Mouse (Mus musculus) kidney, embryonic 16.5 days (tissue): ENCODE measurements around the gene BC049352. TPM values are rescaled to one million over a fixed set of nuclear protein-coding genes. Genes with fewer than 3 reads are reported as not detected.

Experiments
- ATAC-seq: fragments of 200-750 bp; cut with Nextera tagmentation; 2 replicates; pipeline ENCODE4 v1.8.0; 2017; ENCODE audit warnings: moderate TSS enrichment; ENCODE audit not compliant: low FRiP score, low TSS enrichment
- H3K27ac ChIP-seq: fragments of 300-500 bp; sonication (generic); 2 replicates; pipeline ENCODE4 v1.5.1; 2014; ENCODE audit warnings: low read length
- H3K27me3 ChIP-seq: fragments of 300-500 bp; sonication (generic); 2 replicates; pipeline ENCODE4 v1.6.1; 2014; ENCODE audit warnings: low read length, control low read depth, mixed read lengths; ENCODE audit not compliant: insufficient read depth
- H3K36me3 ChIP-seq: fragments of 300-500 bp; sonication (generic); 2 replicates; pipeline ENCODE4 v1.6.1; 2014; ENCODE audit warnings: low read length, control low read depth, mixed read lengths; ENCODE audit not compliant: insufficient read depth
- H3K4me1 ChIP-seq: fragments of 300-500 bp; sonication (generic); 2 replicates; pipeline ENCODE4 v1.6.1; 2014; ENCODE audit warnings: low read length, control low read depth, mixed read lengths; ENCODE audit not compliant: insufficient read depth
- H3K4me2 ChIP-seq: fragments of 300-500 bp; sonication (generic); replicated peaks from 2 replicates; pipeline ENCODE4 v1.6.1; 2014; ENCODE audit warnings: low read depth, low read length
- H3K4me3 ChIP-seq: fragments of 300-500 bp; sonication (generic); 2 replicates; pipeline ENCODE4 v1.5.1; 2014; ENCODE audit warnings: mild to moderate bottlenecking, low read length
- H3K9ac ChIP-seq: fragments of 300-500 bp; sonication (generic); replicated peaks from 2 replicates; pipeline ENCODE4 v1.6.1; 2014; ENCODE audit warnings: low read length
- H3K9me3 ChIP-seq: fragments of 300-500 bp; sonication (generic); 2 replicates; pipeline ENCODE4 v1.6.1; 2016; ENCODE audit warnings: low read length, control low read depth
- WGBS: fragments of 180-500 bp; shearing (Covaris S2); extraction: QIAGEN DNeasy Blood & Tissue Kit; methylation state at CpG from one replicate; pipeline ENCODE4 v1.1.7; 2014; 5-methylcytosine and 5-hydroxymethylcytosine counted together
- polyA plus RNA-seq: library from polyadenylated mRNA; unstranded; fragments of >200 nt; fragmentation: Nextera tagmentation; extraction: Ambion mirVana; gene quantifications from 2 replicates; pipeline ENCODE4 v1.2.1, GENCODE M21; 2015

Gene BC049352
- polyA plus RNA-seq, 1 experiment from 2014 or later, result not detected

DNA sequence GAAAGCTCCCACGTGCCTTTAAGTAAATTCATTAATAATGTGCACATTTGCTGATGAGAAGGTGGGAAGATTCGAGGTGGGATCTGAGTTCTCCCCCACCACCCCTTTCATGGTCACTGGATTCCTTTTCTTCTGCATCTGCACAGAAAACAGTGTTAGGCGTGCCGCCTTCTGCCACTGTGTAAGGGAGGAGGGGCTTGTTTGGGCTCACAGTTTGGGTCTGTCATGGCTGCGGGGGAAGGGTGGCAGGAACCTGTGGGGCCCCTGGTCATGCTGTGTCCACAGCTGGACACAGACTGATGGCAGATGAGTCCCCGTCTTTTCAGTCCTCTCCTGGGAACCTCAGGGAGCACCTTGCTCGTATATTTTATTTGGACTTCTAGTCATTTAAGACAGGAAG, 54.9 kb downstream of the BC049352 start:
- Histone ChIP-seq H3K9ac (no peak overlapping the region), H3K36me3 (no peaks in the 10 kb centered on the region), H3K27ac (no peak overlapping the region), H3K4me3 (no peak overlapping the region), H3K4me1 (no peaks in the 10 kb centered on the region), H3K9me3 (no peaks in the 10 kb centered on the region; the same call in 1 of the 2 replicates), H3K4me2 (no peak overlapping the region), H3K27me3 (no peaks in the 10 kb centered on the region)
- ATAC-seq, result no peak
- WGBS, result 48% methylated on average over 7 of the region's 7 CpGs

DNA sequence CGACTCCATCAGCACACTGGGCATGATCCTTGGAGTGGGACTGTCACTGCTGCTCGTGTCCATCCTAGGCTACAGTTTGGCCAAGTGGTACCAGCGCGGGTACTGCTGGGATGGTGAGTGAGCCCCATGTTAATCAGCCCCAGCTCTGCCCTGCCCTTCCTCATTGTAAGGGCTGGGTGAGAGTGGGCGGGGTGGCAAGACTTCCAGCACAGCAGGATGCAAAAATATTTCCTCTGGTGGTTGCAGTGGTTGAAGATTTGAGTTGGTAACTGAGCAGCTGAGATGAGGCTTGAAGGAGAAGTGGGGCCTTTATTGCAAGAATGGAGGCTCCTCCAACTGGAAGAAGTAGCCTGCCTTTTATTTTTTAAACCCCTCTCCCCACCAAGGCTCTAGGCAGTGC, 59.6 kb downstream of the BC049352 start:
- no peaks in the 10 kb centered on the region; the same call in 1 of the 2 replicates for H3K9me3 ChIP-seq
- H3K4me2 ChIP-seq, result no peak overlapping the region
- H3K36me3 ChIP-seq, result no peaks in the 10 kb centered on the region
- no peak overlapping the region for H3K4me3 ChIP-seq
- ATAC-seq, result no peak
- no peak overlapping the region for H3K27ac ChIP-seq
- H3K27me3 ChIP-seq, result no peaks in the 10 kb centered on the region
- H3K4me1 ChIP-seq, result no peaks in the 10 kb centered on the region
- 86% methylated on average over 5 of the region's 5 CpGs for WGBS
- H3K9ac ChIP-seq, result no peak overlapping the region

DNA sequence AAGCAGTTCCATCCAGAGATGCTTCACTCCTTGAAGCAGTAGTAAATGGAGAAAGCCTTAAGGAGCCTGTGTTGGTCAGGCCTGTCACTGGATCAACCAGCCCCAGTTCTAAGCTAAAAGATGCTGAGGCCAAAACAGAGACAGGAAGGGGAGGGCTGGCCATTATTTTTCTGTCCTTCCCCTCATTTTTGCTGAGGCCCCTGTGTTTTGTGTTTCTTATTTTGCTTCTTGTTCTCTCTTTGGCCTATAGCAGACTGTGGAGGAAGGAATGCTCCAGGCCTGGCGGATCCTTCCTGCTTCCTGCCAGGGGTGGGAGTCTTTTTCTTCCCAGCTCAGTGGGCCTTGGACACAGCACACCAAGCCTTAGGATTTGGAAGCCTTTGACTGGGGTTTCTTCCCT, 63.6 kb downstream of the BC049352 start:
- no peak for ATAC-seq
- Histone ChIP-seq H3K4me2 (no peak overlapping the region), H3K27ac (no peak overlapping the region), H3K9ac (no peak overlapping the region), H3K27me3 (no peaks in the 10 kb centered on the region), H3K4me3 (no peak overlapping the region), H3K36me3 (no peaks in the 10 kb centered on the region), H3K9me3 (no peaks in the 10 kb centered on the region), H3K4me1 (no peaks in the 10 kb centered on the region)
- 58% methylated on average over 1 of the region's 1 CpGs for WGBS

DNA sequence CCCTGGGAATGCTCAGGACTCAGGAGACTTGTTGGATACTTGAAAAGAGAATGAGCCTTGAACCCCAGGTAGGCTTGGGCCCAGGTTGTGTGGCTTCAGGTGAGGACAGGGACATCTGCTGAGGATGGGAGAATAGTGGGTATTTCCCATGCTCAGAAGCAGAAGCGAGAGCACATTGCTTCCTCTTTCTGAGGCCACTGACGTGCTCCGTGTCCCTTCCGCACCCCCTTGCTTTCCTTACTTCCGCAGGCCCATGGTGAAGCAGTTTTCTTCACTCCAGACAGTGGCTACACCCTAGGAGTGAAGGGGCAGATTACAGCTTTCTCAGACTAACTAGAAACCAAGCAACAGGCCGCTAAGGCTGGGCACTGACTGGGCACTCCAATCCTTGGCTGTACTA, 64.3 kb downstream of the BC049352 start:
- H3K9me3 ChIP-seq, result no peaks in the 10 kb centered on the region
- H3K4me1 ChIP-seq, result no peaks in the 10 kb centered on the region
- no peak overlapping the region for H3K9ac ChIP-seq
- 90% methylated on average over 6 of the region's 6 CpGs for WGBS
- no peaks in the 10 kb centered on the region for H3K27me3 ChIP-seq
- H3K36me3 ChIP-seq, result no peaks in the 10 kb centered on the region
- no peak overlapping the region for H3K4me2 ChIP-seq
- ATAC-seq, result no peak
- H3K4me3 ChIP-seq, result no peak overlapping the region
- H3K27ac ChIP-seq, result no peak overlapping the region

DNA sequence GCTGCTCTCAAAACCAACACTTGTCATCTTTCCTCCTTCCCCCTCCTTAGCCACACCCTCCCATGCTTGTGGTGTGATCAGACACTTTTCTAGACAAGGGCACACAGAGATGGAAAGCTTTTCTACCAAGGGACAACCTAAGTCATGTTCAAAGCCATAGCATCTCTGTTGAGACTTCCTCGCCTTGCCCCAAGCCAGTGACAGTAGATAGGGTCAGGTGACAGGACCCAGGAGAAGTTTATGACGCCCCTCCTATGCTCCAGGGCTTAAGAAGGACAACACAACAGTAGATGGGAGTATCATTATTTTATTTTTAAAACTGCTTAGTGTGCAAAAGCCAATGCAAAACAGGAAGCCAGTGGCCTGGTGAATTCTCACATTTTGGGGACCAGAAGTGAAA, 65.7 kb downstream of the BC049352 start:
- H3K4me2 ChIP-seq, result no peak overlapping the region
- no peak overlapping the region for H3K9ac ChIP-seq
- ATAC-seq, result no peak
- no peak overlapping the region for H3K27ac ChIP-seq
- WGBS, result 60% methylated on average over 2 of the region's 2 CpGs
- H3K9me3 ChIP-seq, result no peaks in the 10 kb centered on the region
- no peak overlapping the region for H3K4me3 ChIP-seq
- H3K27me3 ChIP-seq, result no peaks in the 10 kb centered on the region
- H3K36me3 ChIP-seq, result no peaks in the 10 kb centered on the region
- H3K4me1 ChIP-seq, result no peaks in the 10 kb centered on the region

DNA sequence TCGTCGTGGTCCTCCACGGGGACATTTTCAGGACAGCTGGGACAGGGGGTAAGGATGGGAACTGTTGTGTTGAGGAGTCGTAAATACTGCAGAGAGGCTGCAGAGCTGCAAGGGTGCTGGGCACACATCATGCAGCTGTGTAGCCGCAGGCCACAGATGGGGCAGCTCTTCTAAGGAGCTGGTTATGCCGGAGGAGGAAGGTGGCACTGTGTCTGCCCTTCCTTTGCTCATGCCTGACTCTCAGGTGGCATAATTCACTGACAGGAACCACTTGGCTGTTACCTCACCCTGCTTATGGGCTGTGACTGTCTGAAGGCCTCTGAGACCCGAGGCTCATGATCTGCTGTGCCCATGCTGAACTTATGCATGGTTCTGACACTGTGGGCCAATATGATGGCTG, 68.5 kb downstream of the BC049352 start:
- no peak overlapping the region for H3K9ac ChIP-seq
- H3K4me1 ChIP-seq, result no peaks in the 10 kb centered on the region
- H3K27me3 ChIP-seq, result no peaks in the 10 kb centered on the region
- H3K36me3 ChIP-seq, result no peaks in the 10 kb centered on the region
- no peak overlapping the region for H3K27ac ChIP-seq
- WGBS, result 88% methylated on average over 7 of the region's 7 CpGs
- H3K9me3 ChIP-seq, result no peaks in the 10 kb centered on the region
- H3K4me2 ChIP-seq, result no peak overlapping the region
- ATAC-seq, result no peak
- H3K4me3 ChIP-seq, result no peak overlapping the region

DNA sequence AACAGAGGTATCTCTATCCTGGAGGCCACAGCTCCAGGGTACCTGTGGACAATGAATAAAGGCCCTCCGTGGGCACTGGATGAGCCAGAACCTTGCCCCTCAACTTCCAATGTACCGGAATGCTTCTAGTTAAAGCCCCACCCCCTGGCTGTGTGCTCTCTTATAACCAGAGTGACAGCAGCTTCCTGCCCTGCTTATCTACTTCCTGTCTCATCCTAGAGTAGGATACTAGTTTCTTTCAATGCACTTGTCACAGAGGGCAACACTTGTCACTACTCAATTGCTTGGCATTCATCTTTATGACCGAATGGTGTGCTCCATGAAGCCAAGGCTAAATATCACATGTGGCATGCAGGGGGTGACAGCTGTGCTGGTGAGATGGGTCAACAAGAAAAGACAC, 69.5 kb downstream of the BC049352 start:
- Histone ChIP-seq H3K27me3 (no peaks in the 10 kb centered on the region), H3K27ac (no peak overlapping the region), H3K9ac (no peak overlapping the region), H3K4me1 (no peaks in the 10 kb centered on the region), H3K36me3 (no peaks in the 10 kb centered on the region), H3K9me3 (no peaks in the 10 kb centered on the region), H3K4me2 (no peak overlapping the region), H3K4me3 (no peak overlapping the region)
- 78% methylated on average over 3 of the region's 3 CpGs for WGBS
- ATAC-seq, result no peak

DNA sequence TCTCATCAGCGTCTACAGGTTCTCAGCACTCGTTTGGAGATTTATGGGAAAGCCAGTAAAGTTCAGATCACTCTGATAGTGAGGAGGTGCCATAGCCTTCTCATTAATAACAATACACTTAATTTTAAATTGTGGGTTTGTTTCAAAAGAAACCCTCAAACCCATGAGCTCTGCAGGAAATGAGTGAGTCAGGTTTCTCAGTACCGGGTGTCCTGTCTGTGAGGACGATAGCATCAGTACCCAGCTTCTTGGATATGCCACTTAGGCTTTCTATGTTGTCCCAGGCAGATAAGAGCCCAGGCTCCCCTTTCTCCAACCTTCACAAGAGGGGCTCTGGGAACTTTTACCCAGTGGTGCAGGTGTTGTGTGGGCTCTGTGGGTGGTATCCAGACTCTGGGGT, 70.2 kb downstream of the BC049352 start:
- ATAC-seq, result no peak
- Histone ChIP-seq H3K27ac (no peak overlapping the region), H3K9ac (no peak overlapping the region), H3K4me3 (no peak overlapping the region), H3K36me3 (no peaks in the 10 kb centered on the region), H3K9me3 (no peaks in the 10 kb centered on the region), H3K27me3 (no peaks in the 10 kb centered on the region), H3K4me1 (no peaks in the 10 kb centered on the region), H3K4me2 (no peak overlapping the region)
- WGBS, result 53% methylated on average over 4 of the region's 4 CpGs

DNA sequence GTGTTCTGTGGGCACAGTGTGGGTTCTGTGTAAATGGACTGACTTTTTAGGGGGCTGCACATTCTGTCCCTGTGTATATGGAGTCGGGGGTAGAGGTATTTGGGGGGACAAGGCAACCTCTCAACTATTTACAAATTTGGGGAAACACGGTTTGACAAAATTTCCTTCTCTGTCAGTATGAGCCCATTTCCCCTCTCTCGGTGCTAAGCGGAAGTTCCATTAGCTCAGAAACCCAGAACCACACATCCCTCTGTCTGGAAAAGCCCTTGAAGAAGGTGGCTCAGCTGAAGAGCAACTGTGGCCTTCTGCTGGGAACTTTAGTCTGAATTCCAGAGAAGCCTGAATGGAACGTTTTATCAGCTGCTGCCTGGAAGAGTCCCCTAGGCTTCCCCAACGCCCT, 70.6 kb downstream of the BC049352 start:
- H3K36me3 ChIP-seq, result no peaks in the 10 kb centered on the region
- H3K4me1 ChIP-seq, result no peaks in the 10 kb centered on the region
- no peak for ATAC-seq
- H3K4me3 ChIP-seq, result no peak overlapping the region
- 76% methylated on average over 6 of the region's 6 CpGs for WGBS
- H3K9me3 ChIP-seq, result no peaks in the 10 kb centered on the region
- no peak overlapping the region for H3K9ac ChIP-seq
- H3K27me3 ChIP-seq, result no peaks in the 10 kb centered on the region
- H3K27ac ChIP-seq, result no peak overlapping the region
- no peak overlapping the region for H3K4me2 ChIP-seq

DNA sequence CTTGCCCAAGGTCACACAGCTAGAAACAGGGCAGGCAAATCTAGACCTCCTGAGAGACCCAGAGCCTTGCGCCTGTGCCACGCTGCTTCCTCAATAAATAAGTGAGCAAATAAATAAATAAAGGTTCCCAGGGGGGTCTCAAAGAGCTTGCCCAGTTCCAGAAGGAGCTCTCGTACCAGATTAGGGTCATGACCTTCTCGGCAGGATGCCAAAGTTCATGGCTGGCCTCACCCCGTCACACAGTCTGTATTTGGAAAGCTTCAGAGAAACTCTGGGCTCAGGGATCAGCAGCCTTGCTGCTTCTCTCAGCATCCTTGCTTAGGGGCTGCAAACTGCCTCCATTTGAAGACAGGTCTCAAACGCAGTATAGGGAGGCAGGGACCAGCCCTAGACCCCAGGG, 72.2 kb downstream of the BC049352 start:
- Histone ChIP-seq H3K27me3 (no peaks in the 10 kb centered on the region), H3K36me3 (no peaks in the 10 kb centered on the region)
- WGBS, result 34% methylated on average over 6 of the region's 6 CpGs

DNA sequence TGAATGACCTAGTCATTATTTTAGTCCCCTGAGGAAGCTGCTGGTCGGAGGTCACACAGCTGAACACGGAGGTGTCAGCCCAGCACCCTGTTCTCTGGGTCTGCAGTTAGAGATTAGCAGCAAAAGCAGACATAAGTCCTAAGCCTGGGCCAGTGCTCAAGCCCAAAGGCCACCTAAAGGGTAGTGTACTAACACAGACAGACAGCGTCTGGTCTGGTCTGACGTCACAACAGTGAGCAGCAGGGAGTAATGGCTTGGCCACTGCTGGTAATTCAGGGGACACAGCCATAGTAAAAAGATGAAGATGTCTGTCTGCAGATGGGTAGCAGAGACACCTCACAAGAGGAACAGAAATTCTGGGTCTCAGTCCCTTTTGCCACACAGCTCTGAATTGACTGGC, 72.8 kb downstream of the BC049352 start:
- H3K9me3 ChIP-seq, result no peaks in the 10 kb centered on the region
- H3K27ac ChIP-seq, result no peak overlapping the region
- no peaks in the 10 kb centered on the region for H3K4me1 ChIP-seq
- no peak for ATAC-seq
- WGBS, result 64% methylated on average over 4 of the region's 4 CpGs
- no peaks in the 10 kb centered on the region for H3K36me3 ChIP-seq
- H3K4me2 ChIP-seq, result no peak overlapping the region
- H3K4me3 ChIP-seq, result no peak overlapping the region
- no peak overlapping the region for H3K9ac ChIP-seq
- no peaks in the 10 kb centered on the region for H3K27me3 ChIP-seq

More for the DNA sequence above, 72.2 kb downstream of the BC049352 start:
- no peaks in the 10 kb centered on the region for H3K9me3 ChIP-seq
- H3K4me2 ChIP-seq, result no peak overlapping the region
- H3K4me1 ChIP-seq, result no peaks in the 10 kb centered on the region
- no peak overlapping the region for H3K9ac ChIP-seq
- H3K4me3 ChIP-seq, result no peak overlapping the region
- no peak for ATAC-seq
- H3K27ac ChIP-seq, result no peak overlapping the region
